Mouse (Mus musculus): ENCODE results near the gene AC129217.1. TPM values are rescaled to one million over a fixed set of nuclear protein-coding genes. Genes with fewer than 3 reads are reported as not detected.
A peak's percentile ranks its signal among the peaks of the same experiment; 100 is the strongest.

AC129217.1 gene
- total and polyA plus RNA-seq, 2 experiments from 2014 or later: 12.7 TPM; not detected in 1

DNA sequence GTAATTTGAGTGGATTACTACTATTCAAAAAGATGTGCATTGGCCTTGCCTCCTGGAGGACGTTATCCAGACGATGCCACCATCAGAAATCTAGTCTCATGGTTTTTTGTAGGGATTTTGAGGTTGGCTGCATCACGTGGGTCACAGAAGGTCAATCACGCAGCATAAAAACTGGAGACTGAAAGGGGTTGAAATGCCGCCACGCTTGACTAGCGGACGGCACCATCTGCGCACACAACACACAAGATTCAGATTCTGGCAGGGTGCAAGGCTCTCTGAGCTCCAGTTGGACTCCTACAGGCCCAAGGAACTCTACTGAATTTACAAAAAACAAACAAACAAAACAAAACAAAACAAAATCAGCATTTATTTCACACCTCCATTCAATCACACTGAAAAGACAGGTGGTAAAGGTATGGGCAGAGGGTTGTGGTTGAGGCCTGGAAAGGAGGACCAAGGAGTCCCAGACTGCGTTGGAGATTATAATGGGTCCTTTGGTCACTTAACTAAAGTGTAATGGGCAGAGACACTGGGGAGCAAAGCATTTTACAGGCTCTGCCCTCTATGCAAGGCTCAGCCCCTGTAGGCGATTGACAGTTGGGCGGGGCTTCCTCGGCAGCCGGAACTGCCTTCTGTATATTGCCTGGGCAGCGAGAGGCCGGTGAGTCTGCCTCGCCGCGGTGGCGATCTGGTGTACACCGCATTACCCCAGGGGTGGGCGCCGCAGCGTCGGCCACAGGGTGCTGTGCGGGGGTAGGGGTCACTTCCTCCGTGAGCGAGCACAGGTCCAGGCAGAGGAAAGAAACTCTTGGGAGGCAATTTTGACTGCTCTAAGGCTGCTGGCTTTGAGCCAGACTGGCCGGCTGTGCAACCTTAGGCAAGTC lies 10.6 kb downstream of the AC129217.1 start:
- Histone ChIP-seq H3K27me3 (ENCODE audit: insufficient read depth, low read length) (no peaks in the 10 kb centered on the region), H3K9me3 (ENCODE audit: low read length) (no peaks in the 10 kb centered on the region), H3K4me1 (ENCODE audit: insufficient read depth, low read length) (peaks cover 9% of the 10 kb centered on the region), H3K4me2 (ENCODE audit: low read depth, low read length, poor library complexity, severe bottlenecking) (peak overlapping the region; percentile 85), H3K9ac (replicated peaks; ENCODE audit: low read length, poor library complexity, severe bottlenecking) (peak overlapping the region; percentile 87), H3K36me3 (ENCODE audit: insufficient read depth, low read length) (peaks cover 6% of the 10 kb centered on the region; the same call in 1 of the 2 replicates), H3K27ac (ENCODE audit: low read depth, low read length) (peak overlapping the region; percentile 96), H3K4me3 (ENCODE audit: low read depth, low read length) (peak overlapping the region; percentile 68)
- peak; percentile 76 for DNase-seq (ENCODE audit: low spot score)
- ATAC-seq (ENCODE audit: low FRiP score): peak; percentile 21
- TF ChIP-seq CTCF (IDR thresholded peaks at IDR 0.05): peak; percentile 6; the same call in 1 of the 2 replicates
- 10% methylated on average over 28 of the region's 29 CpGs for WGBS

DNA sequence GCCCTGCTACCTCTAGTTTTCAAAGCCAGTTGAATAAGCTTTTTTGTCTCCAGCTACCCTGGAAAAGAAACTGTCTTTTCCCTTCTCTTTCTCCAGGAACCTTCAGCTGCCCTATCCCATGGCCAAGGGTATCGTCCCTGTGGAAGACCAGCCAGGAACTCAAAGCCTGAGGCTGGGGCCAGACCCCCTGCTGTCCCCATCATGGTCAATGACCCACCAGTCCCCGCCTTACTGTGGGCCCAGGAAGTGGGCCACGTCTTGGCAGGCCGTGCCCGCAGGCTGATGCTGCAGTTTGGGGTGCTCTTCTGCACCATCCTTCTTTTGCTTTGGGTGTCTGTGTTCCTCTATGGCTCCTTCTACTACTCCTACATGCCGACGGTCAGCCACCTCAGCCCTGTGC lies 11.4 kb downstream of the AC129217.1 start:
- H3K27ac ChIP-seq (ENCODE audit: low read depth, low read length): no peak overlapping the region
- WGBS: 92% methylated on average over 7 of the region's 7 CpGs
- no peak for TF ChIP-seq CTCF (IDR thresholded peaks at IDR 0.05)
- H3K9me3 ChIP-seq (ENCODE audit: low read length): no peaks in the 10 kb centered on the region
- H3K4me2 ChIP-seq (ENCODE audit: low read depth, low read length, poor library complexity, severe bottlenecking): peak overlapping the region; percentile 85
- H3K4me3 ChIP-seq (ENCODE audit: low read depth, low read length): peak overlapping the region; percentile 68
- peak overlapping the region; percentile 87 for H3K9ac ChIP-seq (replicated peaks; ENCODE audit: low read length, poor library complexity, severe bottlenecking)
- no peaks in the 10 kb centered on the region for H3K27me3 ChIP-seq (ENCODE audit: insufficient read depth, low read length)
- peaks cover 12% of the 10 kb centered on the region for H3K36me3 ChIP-seq (ENCODE audit: insufficient read depth, low read length)
- no peak for ATAC-seq (ENCODE audit: low FRiP score)
- DNase-seq (ENCODE audit: low spot score): no peak
- H3K4me1 ChIP-seq (ENCODE audit: insufficient read depth, low read length): peaks cover 9% of the 10 kb centered on the region

DNA sequence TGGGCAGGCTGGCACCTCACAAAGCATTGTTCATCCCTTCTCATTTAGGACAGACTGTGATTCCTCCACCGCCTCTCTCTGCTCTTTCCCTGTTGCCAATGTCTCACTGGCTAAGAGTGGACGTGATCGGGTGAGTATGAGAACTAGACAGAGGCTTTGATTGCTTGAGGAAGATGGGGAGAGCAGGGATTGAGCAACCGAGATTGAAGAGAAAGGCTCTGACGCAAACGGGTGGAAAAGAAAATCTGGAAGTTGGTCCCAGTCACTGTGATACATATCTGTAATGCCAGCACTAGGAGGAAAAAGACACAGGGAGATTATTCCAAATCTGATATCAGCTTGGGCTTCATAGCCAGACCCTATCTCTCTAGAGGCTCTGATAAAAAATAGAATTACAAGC lies 13.4 kb downstream of the AC129217.1 start:
- Histone ChIP-seq H3K9me3 (ENCODE audit: low read length) (no peaks in the 10 kb centered on the region), H3K4me1 (ENCODE audit: insufficient read depth, low read length) (peaks cover 9% of the 10 kb centered on the region), H3K36me3 (ENCODE audit: insufficient read depth, low read length) (peaks cover 31% of the 10 kb centered on the region), H3K4me2 (ENCODE audit: low read depth, low read length, poor library complexity, severe bottlenecking) (no peak overlapping the region), H3K4me3 (ENCODE audit: low read depth, low read length) (no peak overlapping the region), H3K27me3 (ENCODE audit: insufficient read depth, low read length) (no peaks in the 10 kb centered on the region), H3K27ac (ENCODE audit: low read depth, low read length) (no peak overlapping the region), H3K9ac (replicated peaks; ENCODE audit: low read length, poor library complexity, severe bottlenecking) (no peak overlapping the region)
- 87% methylated on average over 6 of the region's 6 CpGs for WGBS
- no peak for TF ChIP-seq CTCF (IDR thresholded peaks at IDR 0.05)
- no peak for ATAC-seq (ENCODE audit: low FRiP score)
- DNase-seq (ENCODE audit: low spot score): no peak

DNA sequence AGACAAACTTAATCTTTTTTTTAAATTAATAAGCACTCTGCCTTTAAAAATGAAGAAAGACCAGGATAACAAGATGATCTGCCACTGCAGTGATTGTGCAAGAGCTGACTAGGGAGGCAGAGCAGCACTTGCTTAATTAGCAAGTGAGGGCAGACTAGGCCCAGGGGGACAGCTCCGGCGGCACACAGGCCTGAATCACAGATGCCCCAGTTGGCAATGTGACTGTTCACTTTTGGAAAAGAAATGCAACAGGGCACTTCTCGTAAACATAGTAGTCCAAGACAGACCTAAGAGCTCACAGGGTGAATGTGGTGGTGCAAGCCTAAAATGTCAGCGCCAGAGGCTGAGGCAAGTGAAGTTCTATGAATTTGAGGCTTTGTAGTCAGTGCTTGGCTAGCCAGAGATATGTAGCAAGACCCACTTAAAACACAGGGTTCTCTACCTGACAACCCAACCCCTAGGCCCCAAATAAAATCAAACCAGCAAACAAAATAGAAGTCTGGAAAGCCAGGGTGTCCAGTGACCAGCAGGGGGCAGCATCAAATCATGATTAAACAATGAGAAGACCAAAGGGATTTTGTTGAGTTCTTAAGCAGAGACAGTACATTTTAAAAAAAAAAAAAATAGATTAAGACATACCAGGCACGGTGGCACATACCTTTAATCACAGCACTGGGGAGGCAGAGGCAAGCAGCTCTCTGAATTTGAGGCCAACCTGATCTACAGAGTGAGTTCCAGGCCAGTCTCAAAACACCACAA lies 15.0 kb downstream of the AC129217.1 start:
- Histone ChIP-seq H3K9ac (replicated peaks; ENCODE audit: low read length, poor library complexity, severe bottlenecking) (no peak overlapping the region), H3K4me2 (ENCODE audit: low read depth, low read length, poor library complexity, severe bottlenecking) (no peak overlapping the region), H3K4me1 (ENCODE audit: insufficient read depth, low read length) (peaks cover 9% of the 10 kb centered on the region), H3K36me3 (ENCODE audit: insufficient read depth, low read length) (peaks cover 38% of the 10 kb centered on the region), H3K27me3 (ENCODE audit: insufficient read depth, low read length) (no peaks in the 10 kb centered on the region), H3K27ac (ENCODE audit: low read depth, low read length) (no peak overlapping the region), H3K4me3 (ENCODE audit: low read depth, low read length) (no peak overlapping the region), H3K9me3 (ENCODE audit: low read length) (no peaks in the 10 kb centered on the region)
- WGBS: 54% methylated on average over 5 of the region's 5 CpGs
- DNase-seq (ENCODE audit: low spot score): peak; percentile 86
- no peak for ATAC-seq (ENCODE audit: low FRiP score)
- peak; percentile 84 for TF ChIP-seq CTCF (IDR thresholded peaks at IDR 0.05)

DNA sequence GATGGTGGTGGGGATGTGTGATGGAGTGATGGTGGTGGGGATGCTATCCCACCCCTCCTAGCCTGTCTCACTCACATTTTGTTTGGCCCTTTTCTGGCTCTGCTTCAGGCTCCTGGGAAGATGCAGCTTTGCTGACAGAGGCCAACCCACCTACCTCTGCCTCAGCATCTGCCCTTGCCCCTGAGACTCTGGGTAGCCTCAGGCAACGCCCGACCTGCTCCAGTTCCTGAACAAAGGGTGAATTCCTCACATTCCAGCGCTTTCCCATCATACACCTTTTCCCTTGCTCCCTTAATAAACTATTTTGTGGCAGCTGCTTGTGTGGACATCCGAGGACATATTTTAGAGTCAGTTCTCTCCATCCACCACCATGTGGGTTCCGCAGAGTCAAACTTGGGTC lies 18.8 kb downstream of the AC129217.1 start:
- 79% methylated on average over 5 of the region's 5 CpGs for WGBS
- ATAC-seq (ENCODE audit: low FRiP score): no peak

More for the DNA sequence above, 18.8 kb downstream of the AC129217.1 start:
- no peak for TF ChIP-seq CTCF (IDR thresholded peaks at IDR 0.05)
- Histone ChIP-seq H3K27ac (ENCODE audit: low read depth, low read length) (no peak overlapping the region), H3K9ac (replicated peaks; ENCODE audit: low read length, poor library complexity, severe bottlenecking) (no peak overlapping the region), H3K27me3 (ENCODE audit: insufficient read depth, low read length) (no peaks in the 10 kb centered on the region), H3K4me3 (ENCODE audit: low read depth, low read length) (no peak overlapping the region), H3K4me1 (ENCODE audit: insufficient read depth, low read length) (no peaks in the 10 kb centered on the region), H3K36me3 (ENCODE audit: insufficient read depth, low read length) (peaks cover 32% of the 10 kb centered on the region), H3K4me2 (ENCODE audit: low read depth, low read length, poor library complexity, severe bottlenecking) (no peak overlapping the region), H3K9me3 (ENCODE audit: low read length) (no peaks in the 10 kb centered on the region)
- no peak for DNase-seq (ENCODE audit: low spot score)
